Mouse (Mus musculus): Measurements from ENCODE around the gene Spen. TPM values are rescaled to one million over a fixed set of nuclear protein-coding genes. Genes with fewer than 3 reads are reported as not detected.

Spen gene
- polyA plus RNA-seq, 1 experiment = 101 TPM

GRCm38 (mm10) chr4:141466844-141467580, 71.4 kb downstream of the Spen start:
- Histone ChIP-seq H3K36me3 (replicated peaks; ENCODE audit: low read length) (peaks cover 99% of the 10 kb centered on the region), H3K27me3 (replicated peaks) (no peaks in the 10 kb centered on the region), H3K4me3 (replicated peaks) (no peak overlapping the region), H3K9me3 (peaks cover 9% of the 10 kb centered on the region), H3K4me1 (peaks cover 11% of the 10 kb centered on the region; the same call in 1 of the 2 replicates)
- TF ChIP-seq FLI1 (IDR thresholded peaks at IDR 0.05; ENCODE audit: low read length) (no peak), GATA1 (IDR thresholded peaks at IDR 0.05; ENCODE audit: borderline replicate concordance, low read length) (no peak)

DNA sequence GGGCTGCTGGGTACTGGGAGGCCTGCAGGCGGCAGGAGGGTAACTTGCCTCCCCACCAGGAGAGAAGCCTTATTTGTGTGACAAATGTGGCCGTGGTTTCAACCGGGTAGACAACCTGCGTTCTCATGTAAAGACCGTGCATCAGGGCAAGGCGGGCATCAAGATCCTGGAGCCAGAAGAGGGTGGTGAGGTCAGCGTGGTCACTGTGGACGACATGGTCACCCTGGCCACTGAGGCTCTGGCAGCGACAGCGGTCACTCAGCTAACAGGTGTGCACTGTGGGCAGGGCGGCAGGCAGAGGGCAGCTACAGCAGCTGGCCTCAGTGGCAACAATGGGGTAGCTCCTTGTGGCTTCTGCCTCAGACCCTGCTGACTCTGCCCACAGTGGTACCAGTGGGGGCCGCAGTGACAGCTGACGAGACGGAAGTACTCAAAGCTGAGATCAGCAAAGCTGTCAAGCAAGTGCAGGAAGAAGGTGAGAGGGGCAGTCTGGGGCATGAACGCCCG, 72.1 kb downstream of the Spen start:
- Histone ChIP-seq H3K9me3 (peaks cover 2% of the 10 kb centered on the region; the same call in 1 of the 2 replicates), H3K4me3 (replicated peaks) (peak overlapping the region; percentile 67), H3K36me3 (replicated peaks; ENCODE audit: low read length) (peaks cover 99% of the 10 kb centered on the region), H3K27me3 (replicated peaks) (no peaks in the 10 kb centered on the region), H3K4me1 (peaks cover 18% of the 10 kb centered on the region)
- TF ChIP-seq GATA1 (IDR thresholded peaks at IDR 0.05; ENCODE audit: borderline replicate concordance, low read length) (no peak), FLI1 (IDR thresholded peaks at IDR 0.05; ENCODE audit: low read length) (no peak)

- H3K36me3 ChIP-seq (replicated peaks; ENCODE audit: low read length) = peaks cover 98% of the 10 kb centered on the region
- TF ChIP-seq GATA1 (IDR thresholded peaks at IDR 0.05; ENCODE audit: borderline replicate concordance, low read length) (no peak), FLI1 (IDR thresholded peaks at IDR 0.05; ENCODE audit: low read length) (no peak)
- H3K27me3 ChIP-seq (replicated peaks) = no peaks in the 10 kb centered on the region
- H3K4me3 ChIP-seq (replicated peaks) = peak overlapping the region; percentile 0
- peaks cover 21% of the 10 kb centered on the region for H3K4me1 ChIP-seq
- H3K9me3 ChIP-seq = no peaks in the 10 kb centered on the region
These were observed 72.7 kb downstream of the Spen start for GRCm38 (mm10) chr4:141465512-141466288.

DNA sequence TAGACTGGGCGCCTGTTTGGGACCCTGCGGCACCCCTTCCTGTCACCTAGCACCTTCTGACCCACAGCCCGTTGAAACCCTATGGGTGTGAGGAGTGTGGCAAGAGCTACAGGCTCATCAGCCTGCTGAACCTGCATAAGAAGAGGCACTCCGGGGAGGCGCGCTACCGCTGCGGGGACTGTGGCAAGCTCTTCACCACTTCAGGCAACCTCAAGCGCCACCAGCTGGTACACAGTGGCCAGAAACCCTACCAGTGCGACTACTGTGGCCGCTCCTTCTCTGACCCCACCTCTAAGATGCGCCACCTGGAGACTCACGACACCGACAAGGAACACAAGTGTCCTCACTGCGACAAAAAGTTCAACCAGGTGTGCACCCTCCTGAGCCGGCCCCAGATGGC, 73.7 kb downstream of the Spen start:
- Histone ChIP-seq H3K4me1 (peaks cover 31% of the 10 kb centered on the region), H3K4me3 (replicated peaks) (no peak overlapping the region), H3K36me3 (replicated peaks; ENCODE audit: low read length) (peaks cover 98% of the 10 kb centered on the region), H3K27me3 (replicated peaks) (no peaks in the 10 kb centered on the region), H3K9me3 (no peaks in the 10 kb centered on the region)
- TF ChIP-seq FLI1 (IDR thresholded peaks at IDR 0.05; ENCODE audit: low read length) = no peak
- TF ChIP-seq GATA1 (IDR thresholded peaks at IDR 0.05; ENCODE audit: borderline replicate concordance, low read length) = no peak

- TF ChIP-seq GATA1 (IDR thresholded peaks at IDR 0.05; ENCODE audit: borderline replicate concordance, low read length) = no peak
- no peak for TF ChIP-seq FLI1 (IDR thresholded peaks at IDR 0.05; ENCODE audit: low read length)
- no peak overlapping the region for H3K4me3 ChIP-seq (replicated peaks)
- no peaks in the 10 kb centered on the region for H3K9me3 ChIP-seq
- peaks cover 96% of the 10 kb centered on the region for H3K36me3 ChIP-seq (replicated peaks; ENCODE audit: low read length)
- no peaks in the 10 kb centered on the region for H3K27me3 ChIP-seq (replicated peaks)
- H3K4me1 ChIP-seq = peaks cover 35% of the 10 kb centered on the region
These were observed 74.9 kb downstream of the Spen start for GRCm38 (mm10) chr4:141463472-141463871.

GRCm38 (mm10) chr4:141461576-141461975, 76.8 kb downstream of the Spen start:
- TF ChIP-seq FLI1 (IDR thresholded peaks at IDR 0.05; ENCODE audit: low read length) (no peak), GATA1 (IDR thresholded peaks at IDR 0.05; ENCODE audit: borderline replicate concordance, low read length) (no peak)
- Histone ChIP-seq H3K36me3 (replicated peaks; ENCODE audit: low read length) (peaks cover 85% of the 10 kb centered on the region), H3K27me3 (replicated peaks) (no peaks in the 10 kb centered on the region), H3K9me3 (no peaks in the 10 kb centered on the region), H3K4me1 (peaks cover 42% of the 10 kb centered on the region), H3K4me3 (replicated peaks) (peak overlapping the region; percentile 25)

DNA sequence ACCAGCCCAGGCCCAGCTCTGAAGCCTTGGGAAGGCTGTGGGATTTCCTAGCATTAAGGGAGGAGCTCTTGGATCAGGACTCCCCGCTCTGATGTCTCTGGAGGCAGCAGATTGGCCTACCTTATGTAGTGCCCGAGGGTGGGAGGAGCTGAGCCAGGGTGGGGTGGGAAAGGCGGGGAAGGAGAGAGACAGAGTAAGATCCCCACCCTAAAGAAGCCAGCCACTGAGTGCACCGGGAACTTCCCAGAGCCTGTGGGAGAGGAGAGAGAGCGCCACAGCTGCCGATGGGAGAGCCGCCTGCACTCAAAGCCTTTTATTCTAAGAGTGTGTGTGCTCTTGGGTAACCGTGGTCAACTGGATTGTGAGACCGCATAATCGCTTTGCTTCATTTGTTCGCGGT, 77.3 kb downstream of the Spen start:
- H3K4me1 ChIP-seq = peaks cover 43% of the 10 kb centered on the region
- peaks cover 85% of the 10 kb centered on the region for H3K36me3 ChIP-seq (replicated peaks; ENCODE audit: low read length)
- no peak overlapping the region for H3K4me3 ChIP-seq (replicated peaks)

DNA sequence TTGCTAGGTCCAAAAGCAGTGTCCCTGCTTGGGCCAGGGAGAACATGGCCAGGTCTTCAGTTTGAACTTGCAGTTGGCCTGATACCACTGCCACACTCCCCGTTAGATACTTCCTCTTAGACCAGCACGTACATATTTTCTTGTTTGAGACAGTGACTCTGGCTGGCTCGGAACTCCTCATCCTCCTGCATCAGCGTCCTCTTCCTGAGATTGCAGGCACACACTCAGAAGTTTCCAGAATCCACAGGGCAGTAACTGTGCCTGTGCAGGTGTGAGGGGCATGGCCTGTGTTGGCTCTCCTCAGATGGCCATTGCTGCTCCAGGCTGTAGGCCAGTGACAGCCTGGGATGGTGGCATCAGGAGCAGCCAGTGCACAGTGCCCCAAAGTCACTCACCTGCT, 77.9 kb downstream of the Spen start:
- TF ChIP-seq FLI1 (IDR thresholded peaks at IDR 0.05; ENCODE audit: low read length) (no peak), GATA1 (IDR thresholded peaks at IDR 0.05; ENCODE audit: borderline replicate concordance, low read length) (no peak)
- Histone ChIP-seq H3K4me1 (peaks cover 47% of the 10 kb centered on the region), H3K36me3 (replicated peaks; ENCODE audit: low read length) (peaks cover 84% of the 10 kb centered on the region), H3K4me3 (replicated peaks) (no peak overlapping the region), H3K9me3 (no peaks in the 10 kb centered on the region), H3K27me3 (replicated peaks) (no peaks in the 10 kb centered on the region)

More for the DNA sequence above, 77.3 kb downstream of the Spen start:
- H3K27me3 ChIP-seq (replicated peaks) = no peaks in the 10 kb centered on the region
- H3K9me3 ChIP-seq = no peaks in the 10 kb centered on the region
- TF ChIP-seq GATA1 (IDR thresholded peaks at IDR 0.05; ENCODE audit: borderline replicate concordance, low read length) (no peak), FLI1 (IDR thresholded peaks at IDR 0.05; ENCODE audit: low read length) (no peak)

DNA sequence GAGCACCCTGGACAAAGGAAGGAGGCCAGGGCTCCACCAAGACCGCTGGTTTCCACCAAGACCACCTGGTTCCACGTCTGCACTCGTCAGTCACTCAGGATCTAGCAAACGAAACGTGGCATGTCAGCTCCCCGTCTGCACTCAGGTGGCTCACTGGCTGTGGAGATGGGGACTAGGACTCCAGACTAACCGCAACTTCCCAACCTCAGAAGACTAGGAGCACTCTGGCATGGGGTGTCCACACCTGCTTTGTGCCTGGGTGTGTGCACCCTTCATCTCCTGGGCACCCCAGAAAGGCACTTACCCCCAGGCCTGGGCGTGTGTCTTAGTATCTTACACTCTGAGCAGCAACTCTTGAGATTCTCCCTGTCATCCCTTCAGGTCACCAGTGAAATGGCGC, 78.6 kb downstream of the Spen start:
- H3K27me3 ChIP-seq (replicated peaks) = no peaks in the 10 kb centered on the region

DNA sequence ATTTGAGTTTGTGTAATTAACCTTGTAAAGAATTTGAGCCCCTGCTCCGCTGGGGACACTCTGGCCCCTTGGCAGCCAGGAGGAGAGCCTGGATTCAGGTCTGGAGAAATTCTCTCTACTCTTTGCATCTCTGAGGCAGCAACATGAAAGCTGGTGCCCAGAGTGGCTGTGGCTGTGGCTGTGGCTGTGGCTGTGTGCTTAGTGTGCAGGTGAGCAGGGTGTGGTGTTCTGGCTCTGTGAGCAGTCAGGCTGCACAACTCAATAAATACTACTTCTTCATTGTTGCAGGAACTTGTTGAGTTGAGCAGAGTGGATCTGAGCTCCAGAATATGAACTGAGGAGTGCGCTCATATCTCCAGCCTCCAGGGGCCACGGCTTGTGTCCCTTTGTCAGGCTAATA, 79.5 kb downstream of the Spen start:
- Histone ChIP-seq H3K36me3 (replicated peaks; ENCODE audit: low read length) (peaks cover 69% of the 10 kb centered on the region), H3K4me3 (replicated peaks) (no peak overlapping the region), H3K27me3 (replicated peaks) (no peaks in the 10 kb centered on the region), H3K4me1 (peaks cover 61% of the 10 kb centered on the region), H3K9me3 (no peaks in the 10 kb centered on the region)
- TF ChIP-seq GATA1 (IDR thresholded peaks at IDR 0.05; ENCODE audit: borderline replicate concordance, low read length) = no peak
- TF ChIP-seq FLI1 (IDR thresholded peaks at IDR 0.05; ENCODE audit: low read length) = no peak

More for the DNA sequence above, 78.6 kb downstream of the Spen start:
- Histone ChIP-seq H3K4me3 (replicated peaks) (no peak overlapping the region), H3K4me1 (peaks cover 52% of the 10 kb centered on the region), H3K36me3 (replicated peaks; ENCODE audit: low read length) (peaks cover 76% of the 10 kb centered on the region), H3K9me3 (no peaks in the 10 kb centered on the region)
- TF ChIP-seq GATA1 (IDR thresholded peaks at IDR 0.05; ENCODE audit: borderline replicate concordance, low read length) (no peak), FLI1 (IDR thresholded peaks at IDR 0.05; ENCODE audit: low read length) (no peak)
